Mouse (Mus musculus) adrenal gland (tissue): ENCODE measurements around the gene Cactin.

Experiments used
- intact Hi-C: fragments of 180-260 bp; cut with DNase I; formaldehyde crosslinking; loops from one replicate; pipeline ENCODE4 v1.15.1; 2025
- microRNA-seq, 2 experiments: library from miRNA; unstranded; fragments of <30 nt; microRNA quantifications; one replicate each; pipeline ENCODE4; 2019

Gene Cactin

DNA sequence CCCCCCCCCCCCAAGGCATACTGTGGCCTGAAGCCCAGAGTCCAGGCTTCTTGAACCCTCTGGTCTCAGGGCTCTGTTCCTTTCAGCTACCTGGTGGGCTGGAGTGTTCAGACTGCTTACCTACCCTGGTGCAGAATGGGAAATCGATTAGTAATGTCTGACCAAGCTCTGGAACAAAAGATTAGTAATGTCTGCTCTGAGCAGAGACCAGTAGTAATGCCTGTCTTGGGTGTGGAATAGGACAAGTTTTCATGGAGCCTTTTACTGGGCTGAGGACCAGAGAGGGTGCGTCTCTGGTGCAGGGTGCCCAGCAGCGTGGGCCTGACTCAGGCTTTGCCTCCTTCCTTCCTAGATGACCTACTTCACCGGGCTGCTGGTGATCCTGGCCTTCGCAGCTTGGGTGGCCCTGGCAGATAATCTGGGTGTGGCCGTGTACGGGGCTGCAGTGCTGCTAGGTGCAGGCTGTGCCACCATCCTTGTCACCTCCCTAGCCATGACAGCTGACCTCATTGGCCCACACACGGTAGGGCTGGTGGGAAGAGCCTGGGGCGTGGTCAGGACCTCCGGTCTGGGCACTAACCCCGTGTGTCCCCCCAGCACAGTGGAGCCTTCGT is 41.5 kb downstream of the Cactin start:
- intact Hi-C loops, result no loop called here

DNA sequence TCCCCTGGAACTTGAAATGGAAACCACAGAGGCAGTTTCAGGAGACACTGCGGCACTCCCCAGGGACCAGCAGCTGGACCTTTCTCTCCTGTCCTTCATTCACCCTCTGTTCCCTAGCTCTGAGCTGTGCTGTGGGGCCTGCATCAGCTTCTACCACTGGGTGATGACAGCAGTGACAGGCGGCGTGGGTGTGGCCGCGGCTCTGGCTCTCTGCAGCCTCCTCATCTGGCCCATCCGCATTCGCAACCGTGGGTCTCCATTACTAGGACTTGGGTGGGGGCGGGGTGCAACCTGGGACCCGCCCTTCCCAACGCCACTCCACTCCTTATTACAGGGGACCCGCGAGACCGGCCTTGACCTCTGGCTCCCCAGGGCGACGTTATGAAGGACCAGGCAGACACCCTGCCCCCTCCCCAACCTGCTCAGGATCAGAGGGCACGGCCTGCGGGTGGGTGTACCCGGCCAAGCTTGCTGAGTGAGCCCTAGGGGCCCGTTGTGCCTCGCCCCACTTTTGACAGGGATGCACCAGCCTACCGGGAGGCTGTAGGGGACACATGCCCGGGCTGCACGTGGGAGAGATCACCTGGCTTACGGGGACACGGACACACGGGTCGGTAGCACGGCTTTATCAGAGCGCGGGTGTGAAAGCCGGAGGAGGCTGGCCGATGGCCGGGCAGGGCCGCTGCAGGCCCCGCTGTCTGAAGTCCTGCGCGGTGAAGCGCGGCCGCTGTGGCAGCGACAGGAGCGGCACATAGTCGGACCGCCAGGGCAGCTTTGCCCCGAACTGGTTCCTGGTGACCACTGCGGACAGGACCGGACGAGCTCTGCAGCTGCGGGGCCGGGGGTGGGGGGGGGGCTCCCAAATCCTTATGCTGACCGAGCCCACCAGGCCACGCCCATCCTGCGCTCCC is 42.8 kb downstream of the Cactin start:
- intact Hi-C loops, result no loop called here

DNA sequence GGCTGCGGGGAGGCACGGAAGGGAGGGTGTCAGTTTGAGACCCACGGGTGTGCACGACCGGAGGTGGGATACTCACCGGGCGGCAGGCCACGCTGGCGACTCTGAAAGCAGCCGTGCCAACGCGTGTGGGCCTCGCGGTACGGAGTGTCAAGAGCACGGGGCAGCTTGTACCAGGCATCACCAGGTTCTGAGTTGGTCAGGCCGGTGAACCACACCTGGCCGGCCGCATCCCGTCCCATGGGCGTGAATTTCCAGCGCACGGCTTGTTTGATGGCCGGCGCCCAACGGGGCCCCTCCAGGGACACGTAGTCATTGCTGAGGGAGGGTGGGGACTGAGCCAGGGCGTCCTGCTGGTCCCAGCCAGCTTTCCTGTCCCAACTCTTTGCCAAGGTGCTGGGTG is 43.8 kb downstream of the Cactin start:
- intact Hi-C loops, result no loop called here

DNA sequence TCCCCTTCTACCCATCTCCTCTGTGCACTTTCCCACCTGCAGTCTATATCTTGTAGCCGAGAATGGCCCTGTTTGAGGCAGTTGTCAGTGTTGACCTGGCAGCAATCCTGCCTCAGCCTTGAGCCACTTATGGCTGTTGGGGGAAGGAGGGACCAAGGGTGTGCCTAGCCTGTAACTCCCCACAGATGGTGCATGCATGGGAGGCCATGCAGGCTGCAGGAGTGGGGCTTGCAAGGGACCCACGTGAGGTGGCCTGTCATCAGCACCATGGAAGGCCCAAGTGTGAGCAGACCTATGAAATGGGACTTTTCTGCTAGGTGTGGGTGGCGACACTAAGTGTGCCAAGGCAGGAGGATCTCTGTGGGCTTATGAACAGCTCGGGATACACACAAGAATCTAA is 44.2 kb downstream of the Cactin start:
- intact Hi-C loops, result no loop called here

DNA sequence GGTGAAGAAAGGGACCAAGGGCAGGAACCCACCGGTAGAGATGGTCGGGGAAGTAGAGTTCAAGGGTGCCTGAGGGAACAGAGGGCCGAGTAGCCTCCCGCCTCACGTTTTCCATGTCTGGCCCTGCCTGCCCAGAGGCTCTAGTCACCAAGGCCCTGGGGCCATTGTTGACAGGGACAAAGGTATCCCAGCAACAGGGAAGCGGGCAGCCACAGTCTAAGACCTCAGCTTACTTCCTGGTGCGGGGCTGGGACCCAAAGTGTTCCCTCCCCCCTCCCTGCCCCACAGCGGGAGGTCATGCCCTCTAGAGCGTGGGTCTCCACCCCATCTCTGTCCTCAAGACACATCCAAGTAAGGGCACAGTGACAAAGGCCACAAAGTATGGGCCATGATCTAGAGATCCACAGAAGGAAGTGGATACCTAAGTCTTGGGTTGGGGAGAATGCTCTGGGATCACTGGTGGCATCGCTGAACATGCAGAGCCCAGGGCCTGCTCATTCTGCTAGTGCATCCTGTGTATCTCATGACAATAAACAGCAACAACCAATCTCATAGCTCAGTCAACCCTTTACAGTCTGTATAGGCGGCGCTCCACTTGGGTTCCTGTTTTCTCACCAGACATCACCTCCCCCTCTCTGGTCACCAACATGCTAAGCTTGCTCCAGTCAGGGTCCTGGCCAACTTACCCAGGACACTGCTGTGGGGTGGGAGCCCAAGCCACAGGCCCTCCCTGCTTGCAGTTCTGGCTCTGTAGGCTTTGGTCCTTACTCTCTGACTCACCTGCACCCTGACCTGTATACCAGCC is 45.0 kb downstream of the Cactin start, which contains the start of gene 4930404N11Rik:
TSS of gene 4930404N11Rik (minus strand) at position 145 of the 805 bp plus-strand sequence.
- intact Hi-C loops, result no loop called here

DNA sequence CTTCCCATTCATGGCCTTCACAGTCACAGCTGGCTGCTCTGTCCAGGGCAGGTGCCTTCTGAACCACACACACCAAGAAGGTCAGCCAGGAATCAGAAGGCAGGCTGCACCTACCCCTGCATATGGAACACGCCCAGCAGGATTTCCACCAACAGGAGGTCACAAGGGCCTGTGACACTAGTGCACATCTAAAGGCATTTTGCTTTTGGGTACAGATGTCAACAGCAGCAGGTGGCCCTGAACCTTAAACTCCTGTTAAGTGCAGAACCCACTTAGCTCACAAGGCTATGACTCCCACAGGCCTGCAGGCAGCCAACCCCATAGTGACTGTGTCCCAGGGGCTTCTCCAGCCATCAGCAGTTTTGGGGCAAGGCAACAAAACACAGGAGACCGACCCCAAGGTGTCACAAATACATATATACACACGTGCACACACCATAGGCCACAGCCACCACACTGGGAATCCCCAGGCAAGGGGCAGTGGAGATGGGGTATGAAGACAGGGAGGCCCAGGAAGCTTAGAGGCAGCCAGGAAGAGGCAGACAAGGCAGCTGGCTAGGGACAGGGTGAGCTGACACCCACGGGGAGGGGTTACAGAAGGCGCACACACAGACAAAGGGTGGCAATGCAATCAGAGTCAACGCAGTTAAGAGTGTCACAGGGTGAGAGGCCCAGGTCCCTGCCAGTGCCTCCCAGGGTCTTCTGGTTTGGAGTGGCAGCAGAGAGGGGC is 45.7 kb downstream of the Cactin start:
- intact Hi-C loops, result no loop called here

- intact Hi-C loops, result no loop called here
Observed at GRCm38 (mm10) chr10:81367207-81367495, 46.2 kb downstream of the Cactin start.

DNA sequence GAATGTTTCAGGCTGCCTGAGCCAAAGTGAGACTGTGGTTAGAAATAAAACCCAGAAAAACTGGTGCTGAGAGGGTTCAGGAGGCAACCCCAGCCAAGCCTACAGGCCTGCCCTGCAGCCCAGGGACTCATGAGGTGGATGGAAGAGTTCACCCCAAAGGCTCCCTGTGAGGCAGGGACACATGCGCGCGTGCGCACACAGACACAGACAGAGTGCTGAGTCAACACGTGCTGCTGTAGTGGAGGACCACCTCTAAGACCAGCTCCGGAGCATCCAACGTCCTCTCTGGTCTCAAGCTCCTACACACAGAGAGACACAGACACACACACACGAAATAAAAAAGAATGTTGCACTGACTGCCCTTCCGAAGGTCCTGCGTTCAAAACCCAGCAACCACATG is 54.4 kb downstream of the Cactin start:
- intact Hi-C loops, result no loop called here

Small RNAs within 50 kb of the gene (microRNA-seq; reads per million reads assigned to microRNA genes)
- gene Mir3057, result 8.0 to 13.6 reads per million in 2 experiments
